Mouse (Mus musculus): ENCODE results near the gene Pip4p1. TPM values are rescaled to one million over a fixed set of nuclear protein-coding genes. Genes with fewer than 3 reads are reported as not detected.

Pip4p1 gene
- total RNA-seq, 2 experiments from 2014 or later = 92.3 to 102 TPM

DNA sequence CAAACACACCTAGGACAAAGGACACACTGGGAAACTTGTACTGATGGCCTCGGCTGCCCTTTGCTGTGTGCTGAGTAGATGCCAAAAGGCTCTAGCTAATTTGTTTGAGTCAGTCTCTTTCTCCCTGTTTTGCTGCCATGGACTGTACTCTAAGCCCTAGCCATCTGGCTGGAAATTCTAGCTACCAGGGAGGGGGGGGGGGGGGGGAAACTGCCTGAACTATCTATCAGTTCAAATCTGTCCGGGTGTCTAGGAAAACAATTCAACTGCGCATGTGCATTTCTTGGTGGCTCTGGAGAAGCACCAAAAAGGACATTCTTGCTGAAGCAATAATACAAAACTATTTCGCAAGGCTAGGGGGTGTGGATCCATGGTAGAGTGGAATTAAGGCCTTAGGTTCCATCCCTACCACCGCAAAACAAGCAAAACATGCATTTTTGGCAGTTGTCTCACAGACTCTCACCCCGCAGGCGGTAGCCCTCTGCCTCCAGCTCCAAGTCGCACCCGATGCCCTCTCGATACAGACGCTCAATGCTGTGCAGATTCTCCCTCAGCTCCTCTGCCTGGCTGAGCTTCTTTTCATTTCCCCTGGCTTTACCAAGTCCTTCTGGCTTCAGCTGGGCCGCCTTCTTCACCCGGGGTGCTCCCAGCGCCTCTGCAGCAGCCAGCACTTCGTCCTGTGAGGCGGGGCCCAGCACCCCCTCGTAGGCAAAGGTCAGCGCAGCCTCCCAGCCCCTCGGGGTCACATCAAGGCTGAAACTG is 34.5 kb downstream of the Pip4p1 start:
- peak; percentile 19 to 41 for DNase-seq (ENCODE audit: low spot score in 2 of 2)

DNA sequence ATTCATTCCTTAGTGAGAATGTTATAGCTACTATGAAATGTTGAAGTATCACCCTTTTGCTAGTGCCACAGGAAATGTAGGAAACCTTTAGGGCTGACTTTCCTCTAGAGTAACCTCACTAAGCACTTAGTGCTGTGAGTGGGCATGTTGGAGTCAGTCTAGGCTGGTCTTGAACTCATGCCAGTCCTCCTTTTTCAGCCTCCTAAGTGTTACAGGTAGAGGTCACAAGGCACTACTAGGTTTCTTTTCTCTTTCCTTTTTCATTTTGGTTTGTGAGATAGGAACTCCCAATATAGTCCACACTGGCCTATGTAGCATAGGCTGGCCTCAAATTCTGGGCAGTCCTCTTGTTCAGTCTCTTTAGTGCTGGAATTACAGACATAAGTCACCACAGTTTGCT is 35.2 kb downstream of the Pip4p1 start:
- no peak for DNase-seq (ENCODE audit: low spot score in 2 of 2)

DNA sequence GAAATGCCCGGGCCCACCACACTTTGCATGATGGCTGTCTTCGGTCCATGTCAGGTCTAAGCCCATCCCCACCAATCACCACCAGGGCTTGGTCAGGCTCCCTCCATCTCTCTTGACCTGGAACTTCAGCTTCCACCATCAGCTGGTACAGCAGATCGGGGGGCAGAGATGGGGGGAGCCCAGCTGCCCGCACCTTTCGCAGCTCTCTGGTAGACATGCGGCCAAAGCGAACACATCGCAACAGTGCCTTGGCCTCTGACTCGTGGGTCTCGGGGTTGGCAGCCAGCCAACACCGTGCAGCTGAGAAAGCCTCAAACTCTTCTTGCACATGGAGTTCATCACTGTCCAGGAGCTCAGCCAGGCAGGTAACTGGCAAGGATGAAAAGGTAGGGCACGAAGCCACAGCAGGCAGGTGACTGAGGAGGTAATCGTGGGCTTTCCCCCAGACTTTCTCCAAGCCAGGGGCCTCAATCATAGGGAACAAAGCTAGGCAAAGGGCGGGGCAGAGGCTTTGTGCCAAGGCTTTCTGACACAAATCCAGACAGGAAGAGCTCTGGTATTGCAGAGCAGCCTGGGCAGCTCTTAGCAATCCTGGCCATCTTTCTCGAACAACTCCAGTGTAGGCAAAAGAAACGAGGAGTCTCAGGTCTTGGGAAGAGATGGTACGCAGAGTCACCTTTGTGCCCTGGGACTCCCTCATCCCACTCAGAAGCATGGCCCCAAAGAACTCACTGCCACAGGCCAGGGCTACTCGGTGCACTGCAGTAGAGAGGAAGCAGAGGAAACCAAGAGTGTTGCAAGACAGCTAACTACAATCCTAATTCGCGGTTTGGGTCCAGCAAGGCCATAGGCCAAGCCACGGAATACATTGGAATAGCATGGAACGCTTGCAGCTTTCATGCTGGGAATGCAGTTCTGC is 37.9 kb downstream of the Pip4p1 start:
- no peak for DNase-seq (ENCODE audit: low spot score in 2 of 2)

DNA sequence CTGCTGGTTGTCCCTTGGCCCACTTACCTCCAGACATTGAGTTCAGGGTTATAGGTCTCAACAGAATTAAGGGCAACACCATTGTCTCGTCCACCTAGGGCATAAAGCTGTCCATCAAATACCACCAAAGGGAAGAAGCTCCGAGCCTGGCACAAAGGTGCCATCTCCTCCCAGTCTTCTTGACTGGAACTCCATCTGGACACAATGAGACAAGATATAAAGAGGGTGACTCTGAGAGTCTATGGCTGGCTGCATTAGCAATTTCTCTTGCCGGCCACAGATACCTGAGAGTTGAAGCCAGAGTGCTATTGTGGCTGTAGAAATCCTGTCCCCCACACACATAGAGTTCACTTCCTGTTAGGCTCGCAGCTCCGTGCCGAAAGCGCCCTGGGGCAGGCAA is 38.6 kb downstream of the Pip4p1 start:
- no peak for DNase-seq (ENCODE audit: low spot score in 2 of 2)

DNA sequence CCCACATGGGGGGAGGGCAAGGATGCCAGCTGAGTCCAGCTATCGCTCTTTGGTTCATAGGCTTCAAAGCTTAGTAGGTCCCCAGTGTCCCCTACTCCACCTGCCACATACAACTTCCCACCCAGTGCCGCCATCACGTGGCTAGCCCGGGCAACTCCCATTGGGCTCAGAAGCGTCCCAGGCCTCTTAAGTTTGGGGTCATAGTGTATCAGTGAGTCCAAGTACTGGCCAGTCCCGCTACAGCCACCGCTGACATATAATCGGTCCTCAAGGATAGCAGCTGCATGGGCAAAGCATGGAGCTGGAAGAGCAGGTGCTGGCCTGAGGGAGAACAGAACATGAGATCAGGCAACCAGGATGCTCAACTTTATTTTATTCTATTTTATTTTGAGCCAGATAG is 39.0 kb downstream of the Pip4p1 start:
- no peak for DNase-seq (ENCODE audit: low spot score in 2 of 2)

DNA sequence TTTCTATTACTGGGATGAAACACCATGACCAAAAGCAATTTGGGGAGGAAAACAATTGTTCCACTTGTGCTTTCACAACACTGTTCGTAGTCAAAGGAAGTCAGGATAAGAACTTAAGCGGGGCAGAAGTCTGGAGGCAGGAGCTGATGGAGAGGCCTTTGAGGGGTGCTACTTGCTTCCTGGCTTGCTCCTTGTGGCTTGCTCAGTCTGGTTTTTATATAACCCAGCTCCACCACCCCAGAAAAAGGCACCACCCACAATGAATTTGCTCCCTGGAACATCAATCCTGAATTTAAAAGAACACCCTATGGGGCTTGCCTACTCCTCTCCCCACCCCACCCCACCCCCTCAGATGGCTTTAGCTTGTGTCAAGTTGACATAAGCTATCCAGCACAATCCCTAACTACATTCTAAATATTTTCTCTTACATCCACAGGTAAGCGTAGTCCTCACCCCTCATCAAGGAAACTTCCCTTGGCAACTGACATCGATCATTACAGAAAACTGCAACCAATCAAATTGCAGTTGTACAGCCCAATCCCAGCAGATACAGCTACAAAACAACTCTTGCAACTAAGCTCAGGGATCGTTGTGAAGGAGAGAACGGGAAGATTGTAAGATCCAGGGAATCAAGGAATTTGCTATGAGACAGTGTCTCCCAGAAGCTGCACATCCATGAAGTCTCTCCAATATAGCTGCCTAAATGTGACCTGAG is 54.3 kb downstream of the Pip4p1 start:
- peak; percentile 11 to 40 for DNase-seq (ENCODE audit: low spot score in 2 of 2)

Other genes starting within 250 kb of the Pip4p1 start
- not detected for gene Olfr747, start 237.7 kb downstream of the Pip4p1 start, total RNA-seq (2021)
- not detected for gene Olfr748, start 223.5 kb downstream of the Pip4p1 start, total RNA-seq (2021)
- not detected for gene Olfr749, start 185.8 kb downstream of the Pip4p1 start, total RNA-seq (2021)
- 10 to 100 TPM; 53.4 to 55.6 TPM for gene Ttc5, start 145.3 kb downstream of the Pip4p1 start, total RNA-seq (2021)
- not detected for gene Ccnb1ip1, start 123.1 kb downstream of the Pip4p1 start, total RNA-seq (2021)
- 10 to 100 TPM; 27.0 to 27.8 TPM for gene Parp2, start 123.0 kb downstream of the Pip4p1 start, total RNA-seq (2021)
- gene Tep1, start 60.3 kb downstream of the Pip4p1 start, total RNA-seq (2021) = 1 to 10 TPM; 2.6 to 4.6 TPM
- gene Klhl33, start 33.3 kb downstream of the Pip4p1 start, total RNA-seq (2021) = 1 to 10 TPM; 5.6 to 6.5 TPM
- 10 to 100 TPM; 30.9 to 35.2 TPM for gene Osgep, start 6.0 kb downstream of the Pip4p1 start, total RNA-seq (2021)
- gene Apex1, start 5.9 kb downstream of the Pip4p1 start, total RNA-seq (2021) = 10 to 100 TPM; 57.7 to 61.6 TPM
- 10 to 100 TPM; 13.7 to 16.4 TPM for gene Pnp, start 226 bp upstream of the Pip4p1 start, total RNA-seq (2021)
- 10 to 100 TPM in 1 of 2 experiments, 1 to 10 TPM in 1; 5.3 to 10.1 TPM for gene Gm49342, start 13.7 kb upstream of the Pip4p1 start, total RNA-seq (2021)
- gene Pnp2, start 25.1 kb upstream of the Pip4p1 start, total RNA-seq (2021) = 1 to 10 TPM in 1 of 2 experiments, under 1 TPM in 1; 0.46 to 1.1 TPM
- gene Rnase10, start 76.9 kb upstream of the Pip4p1 start, total RNA-seq (2021) = under 1 TPM in 1 of 2 experiments, not detected in 1; 0.30 TPM
- gene Rnase9, start 111.0 kb upstream of the Pip4p1 start, total RNA-seq (2021) = not detected
- gene Rnase11, start 119.3 kb upstream of the Pip4p1 start, total RNA-seq (2021) = not detected
- not detected for gene Rnase12, start 126.8 kb upstream of the Pip4p1 start, total RNA-seq (2021)
- gene Olfr750, start 143.6 kb upstream of the Pip4p1 start, total RNA-seq (2021) = not detected
- gene Rnase4, start 160.2 kb upstream of the Pip4p1 start, total RNA-seq (2021) = 10 to 100 TPM; 16.5 to 18.1 TPM
- 1 to 10 TPM; 4.0 to 4.3 TPM for gene Ang, start 160.3 kb upstream of the Pip4p1 start, total RNA-seq (2021)
- not detected for gene Eddm3b, start 183.6 kb upstream of the Pip4p1 start, total RNA-seq (2021)
- not detected for gene Rnase6, start 193.1 kb upstream of the Pip4p1 start, total RNA-seq (2021)
- gene Rnase1, start 215.9 kb upstream of the Pip4p1 start, total RNA-seq (2021) = 1 to 10 TPM in 1 of 2 experiments, under 1 TPM in 1; 0.63 to 1.1 TPM
- gene Rnase2b, start 231.4 kb upstream of the Pip4p1 start, total RNA-seq (2021) = not detected